Mouse (Mus musculus) spleen, adult 2 months (tissue): Measurements from ENCODE around the gene Hsf2bp.

Source experiments
- CTCF ChIP-seq: fragments of 200-500 bp; IDR thresholded peaks from 2 replicates; pipeline ENCODE4 v1.5.1; 2011; ENCODE audit warnings: mild to moderate bottlenecking, inconsistent platforms; ENCODE audit not compliant: insufficient read depth, insufficient read length, insufficient replicate concordance; ENCODE audit errors: extremely low read depth
- POLR2A ChIP-seq: fragments of 200-500 bp; IDR thresholded peaks from 2 replicates; pipeline ENCODE4 v1.6.1; 2011; ENCODE audit warnings: low read depth, low read length, inconsistent platforms

- TF ChIP-seq POLR2A (no peak), CTCF (no peak)
Measured at GRCm38 (mm10) chr17:31968801-31969200, 67.3 kb downstream of the Hsf2bp start.
